Mouse (Mus musculus) cerebellum, postnatal 10 days (tissue): ENCODE measurements around the gene Cwc25.

ENCODE experiments used
- DNase-seq, 2 experiments: peaks; one replicate each; pipeline ENCODE4 v3.0.0; 2021; ENCODE audit warnings: mixed read lengths in 2 of 2

The Cwc25 gene

GRCm38 (mm10) chr11:97697891-97698529 is 68.3 kb downstream of the Cwc25 start:
- peak in 1 of 2 experiments; percentile 54 for DNase-seq

GRCm38 (mm10) chr11:97697199-97697890 is 69.0 kb downstream of the Cwc25 start:
- no peak for DNase-seq

- DNase-seq, result no peak
Measured at GRCm38 (mm10) chr11:97696669-97697068, 69.7 kb downstream of the Cwc25 start.

- DNase-seq, result peak in 1 of 2 experiments; percentile 53
Measured at GRCm38 (mm10) chr11:97695712-97696401, 70.5 kb downstream of the Cwc25 start.
